Mouse (Mus musculus) heart, embryonic 13.5 days (tissue): ENCODE data around the gene Lin37. TPM values are rescaled to one million over a fixed set of nuclear protein-coding genes. Genes with fewer than 3 reads are reported as not detected.

Source experiments
- ATAC-seq: fragments of 200-750 bp; cut with Nextera tagmentation; 2 replicates; pipeline ENCODE4 v1.8.0; 2017; ENCODE audit warnings: moderate TSS enrichment; ENCODE audit not compliant: insufficient number of reproducible peaks, low FRiP score, low TSS enrichment; ENCODE audit errors: extremely low read depth
- H3K27ac ChIP-seq: fragments of 300-500 bp; sonication (generic); replicated peaks from 2 replicates; pipeline ENCODE4 v1.5.1; 2015; ENCODE audit warnings: moderate library complexity, mild to moderate bottlenecking, inconsistent platforms
- H3K27me3 ChIP-seq: fragments of 300-500 bp; sonication (generic); replicated peaks from 2 replicates; pipeline ENCODE4 v1.6.1; 2015; ENCODE audit warnings: mild to moderate bottlenecking, inconsistent platforms
- H3K36me3 ChIP-seq: fragments of 300-500 bp; sonication (generic); 2 replicates; pipeline ENCODE4 v1.6.1; 2015; ENCODE audit warnings: mild to moderate bottlenecking, inconsistent platforms
- H3K4me1 ChIP-seq: fragments of 300-500 bp; sonication (generic); 2 replicates; pipeline ENCODE4 v1.6.1; 2015; ENCODE audit warnings: inconsistent platforms
- H3K4me2 ChIP-seq: fragments of 300-500 bp; sonication (generic); 2 replicates; pipeline ENCODE4 v1.6.1; 2015; ENCODE audit warnings: inconsistent platforms, mild to moderate bottlenecking, moderate library complexity
- H3K4me3 ChIP-seq: fragments of 300-500 bp; sonication (generic); 2 replicates; pipeline ENCODE4 v1.5.1; 2015; ENCODE audit warnings: moderate library complexity, mild to moderate bottlenecking, inconsistent platforms
- H3K9ac ChIP-seq: fragments of 300-500 bp; sonication (generic); 2 replicates; pipeline ENCODE4 v1.6.1; 2015; ENCODE audit warnings: inconsistent platforms, mild to moderate bottlenecking, moderate library complexity
- H3K9me3 ChIP-seq: fragments of 300-500 bp; sonication (generic); 2 replicates; pipeline ENCODE4 v1.6.1; 2016; ENCODE audit warnings: inconsistent platforms
- WGBS: fragments of 180-500 bp; shearing (Covaris S2); methylation state at CpG from one replicate; pipeline ENCODE4 v1.1.7; 2015; ENCODE audit warnings: mixed read lengths; 5-methylcytosine and 5-hydroxymethylcytosine counted together
- microRNA-seq: library from miRNA; unstranded; fragments of <30 nt; microRNA quantifications from one replicate; pipeline ENCODE4, GENCODE M21; 2016
- polyA plus RNA-seq: library from polyadenylated mRNA; unstranded; fragments of >200 nt; fragmentation: Nextera tagmentation; extraction: Ambion mirVana; gene quantifications from 2 replicates; pipeline ENCODE4 v1.2.1, GENCODE M21; 2015

Lin37 gene
- polyA plus RNA-seq, 1 experiment from 2014 or later, result 31.0 TPM

DNA sequence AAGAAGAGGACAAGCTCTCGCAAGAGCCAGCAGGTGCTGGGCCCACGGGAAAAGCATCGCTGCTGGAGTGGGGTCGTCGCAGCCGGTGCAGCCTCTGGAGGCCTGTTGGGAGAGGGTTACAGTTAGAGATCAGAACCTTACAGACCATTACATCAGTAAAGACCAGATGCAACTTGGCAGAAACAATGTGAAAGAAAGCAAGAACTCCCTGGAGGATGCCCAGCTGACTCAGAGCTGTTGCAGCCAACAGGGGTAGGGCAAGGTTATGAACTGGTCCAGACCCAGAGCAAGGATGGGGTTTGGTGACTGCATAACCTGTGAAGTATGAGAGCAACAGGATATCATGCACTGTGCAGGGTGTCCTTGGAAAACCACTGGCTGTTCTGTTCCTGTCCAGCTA, 35.2 kb downstream of the Lin37 start:
- H3K4me3 ChIP-seq, result no peak overlapping the region
- WGBS, result 85% methylated on average over 6 of the region's 6 CpGs
- H3K27me3 ChIP-seq, result peaks cover 13% of the 10 kb centered on the region
- H3K27ac ChIP-seq, result no peak overlapping the region
- H3K36me3 ChIP-seq, result peaks cover 65% of the 10 kb centered on the region
- peaks cover 10% of the 10 kb centered on the region for H3K4me1 ChIP-seq
- no peaks in the 10 kb centered on the region for H3K9me3 ChIP-seq
- no peak for ATAC-seq
- no peak overlapping the region for H3K4me2 ChIP-seq
- no peak overlapping the region for H3K9ac ChIP-seq

DNA sequence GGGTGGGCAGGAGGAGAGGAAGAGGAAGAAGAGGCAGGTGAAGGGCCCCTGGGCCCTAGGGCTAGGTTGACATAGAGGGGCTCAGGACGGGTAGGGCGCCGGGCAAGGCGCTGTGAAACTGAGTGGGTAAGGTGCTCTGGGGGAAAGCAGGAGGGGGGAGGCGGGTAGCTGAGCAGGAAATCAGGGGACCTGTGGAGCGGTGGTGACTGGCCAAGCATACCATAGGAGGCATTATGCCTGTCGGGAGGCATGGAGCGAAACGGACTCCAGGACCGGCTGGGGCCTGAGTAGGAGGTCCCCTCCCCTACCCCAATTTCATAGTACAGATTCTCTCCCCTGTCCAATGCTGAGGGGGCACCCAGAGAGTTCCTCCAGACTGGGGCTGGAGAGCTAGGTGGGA, 36.8 kb downstream of the Lin37 start:
- Histone ChIP-seq H3K4me3 (no peak overlapping the region), H3K27ac (no peak overlapping the region)

DNA sequence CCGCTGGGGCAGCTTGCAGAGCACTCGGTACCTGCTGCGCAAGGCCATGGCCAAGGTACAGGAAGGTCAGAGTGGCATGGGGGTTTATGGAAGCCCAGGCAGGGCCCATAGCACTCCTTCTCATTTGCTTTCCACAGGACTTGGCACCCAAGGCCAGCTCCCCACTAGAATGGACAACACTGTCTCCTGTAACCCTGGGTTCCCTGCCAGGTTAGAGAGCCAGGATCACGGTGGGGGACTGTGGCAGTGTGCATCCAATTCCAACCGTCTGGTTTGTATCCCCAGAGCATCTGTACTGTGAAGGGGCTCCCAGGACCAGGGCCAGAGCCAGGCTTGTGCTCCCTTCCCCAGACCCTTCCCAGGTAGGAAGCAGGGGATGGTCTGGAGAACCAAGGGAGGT, 38.8 kb downstream of the Lin37 start:
- H3K9ac ChIP-seq, result no peak overlapping the region
- ATAC-seq, result no peak
- H3K4me2 ChIP-seq, result no peak overlapping the region
- peaks cover 2% of the 10 kb centered on the region; the same call in 1 of the 2 replicates for H3K4me1 ChIP-seq
- no peaks in the 10 kb centered on the region for H3K9me3 ChIP-seq
- no peak overlapping the region for H3K27ac ChIP-seq
- peaks cover 16% of the 10 kb centered on the region for H3K27me3 ChIP-seq
- no peak overlapping the region for H3K4me3 ChIP-seq
- H3K36me3 ChIP-seq, result peaks cover 29% of the 10 kb centered on the region
- 78% methylated on average over 5 of the region's 5 CpGs for WGBS

More for the DNA sequence above, 36.8 kb downstream of the Lin37 start:
- 78% methylated on average over 10 of the region's 10 CpGs for WGBS
- ATAC-seq, result no peak
- no peaks in the 10 kb centered on the region for H3K9me3 ChIP-seq
- peaks cover 23% of the 10 kb centered on the region for H3K27me3 ChIP-seq
- no peak overlapping the region for H3K4me2 ChIP-seq
- H3K36me3 ChIP-seq, result peaks cover 49% of the 10 kb centered on the region
- H3K9ac ChIP-seq, result no peak overlapping the region; the same call in 1 of the 2 replicates
- H3K4me1 ChIP-seq, result peaks cover 10% of the 10 kb centered on the region

DNA sequence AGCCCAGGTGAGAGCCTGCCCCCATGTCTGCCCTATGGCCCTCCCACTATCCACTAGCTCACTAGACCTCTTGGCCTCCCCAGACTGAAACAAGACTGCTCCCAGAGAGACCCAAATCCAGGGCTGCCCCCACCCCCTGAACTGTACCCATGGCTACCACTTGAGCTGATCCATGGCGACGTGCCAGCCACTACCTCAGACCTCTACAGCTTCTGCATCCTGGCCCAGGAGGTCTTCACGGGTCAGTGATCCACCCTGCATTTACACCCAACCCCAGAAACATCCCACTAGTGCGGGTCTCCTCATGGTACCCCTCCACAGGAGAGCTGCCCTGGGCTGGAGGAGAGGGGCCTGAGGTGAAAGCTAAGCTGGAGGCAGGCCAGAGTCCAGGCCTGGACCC, 39.2 kb downstream of the Lin37 start:
- Histone ChIP-seq H3K4me1 (no peaks in the 10 kb centered on the region), H3K9me3 (no peaks in the 10 kb centered on the region), H3K4me3 (no peak overlapping the region), H3K27me3 (peaks cover 21% of the 10 kb centered on the region), H3K36me3 (peaks cover 24% of the 10 kb centered on the region), H3K27ac (no peak overlapping the region), H3K9ac (no peak overlapping the region), H3K4me2 (no peak overlapping the region)
- ATAC-seq, result no peak
- WGBS, result 67% methylated on average over 4 of the region's 4 CpGs

DNA sequence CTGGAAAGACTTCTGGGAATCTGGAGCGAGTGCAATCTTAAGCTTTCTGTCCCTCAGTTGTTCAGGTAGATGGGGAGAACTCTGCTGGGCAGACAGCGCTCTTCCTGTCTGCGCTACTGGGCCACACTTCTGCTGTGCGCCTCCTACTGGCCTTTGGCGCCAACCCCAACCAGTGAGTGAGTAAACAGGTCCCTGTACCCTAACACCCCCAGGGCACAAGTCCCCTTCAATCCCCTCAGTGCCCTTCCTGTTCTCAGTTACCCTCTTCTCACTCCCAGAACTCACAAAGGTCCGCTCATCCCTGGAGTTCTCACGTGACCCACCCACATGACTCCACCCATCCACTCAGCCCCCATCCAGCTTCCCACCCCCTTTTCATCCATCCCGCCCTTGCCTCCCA, 41.3 kb downstream of the Lin37 start:
- H3K36me3 ChIP-seq, result peaks cover 6% of the 10 kb centered on the region
- no peak overlapping the region for H3K27ac ChIP-seq
- no peak overlapping the region for H3K4me3 ChIP-seq
- no peaks in the 10 kb centered on the region for H3K9me3 ChIP-seq
- H3K27me3 ChIP-seq, result peaks cover 25% of the 10 kb centered on the region
- H3K4me1 ChIP-seq, result no peaks in the 10 kb centered on the region
- WGBS, result 28% methylated on average over 8 of the region's 8 CpGs
- ATAC-seq, result no peak
- H3K9ac ChIP-seq, result no peak overlapping the region
- no peak overlapping the region for H3K4me2 ChIP-seq

DNA sequence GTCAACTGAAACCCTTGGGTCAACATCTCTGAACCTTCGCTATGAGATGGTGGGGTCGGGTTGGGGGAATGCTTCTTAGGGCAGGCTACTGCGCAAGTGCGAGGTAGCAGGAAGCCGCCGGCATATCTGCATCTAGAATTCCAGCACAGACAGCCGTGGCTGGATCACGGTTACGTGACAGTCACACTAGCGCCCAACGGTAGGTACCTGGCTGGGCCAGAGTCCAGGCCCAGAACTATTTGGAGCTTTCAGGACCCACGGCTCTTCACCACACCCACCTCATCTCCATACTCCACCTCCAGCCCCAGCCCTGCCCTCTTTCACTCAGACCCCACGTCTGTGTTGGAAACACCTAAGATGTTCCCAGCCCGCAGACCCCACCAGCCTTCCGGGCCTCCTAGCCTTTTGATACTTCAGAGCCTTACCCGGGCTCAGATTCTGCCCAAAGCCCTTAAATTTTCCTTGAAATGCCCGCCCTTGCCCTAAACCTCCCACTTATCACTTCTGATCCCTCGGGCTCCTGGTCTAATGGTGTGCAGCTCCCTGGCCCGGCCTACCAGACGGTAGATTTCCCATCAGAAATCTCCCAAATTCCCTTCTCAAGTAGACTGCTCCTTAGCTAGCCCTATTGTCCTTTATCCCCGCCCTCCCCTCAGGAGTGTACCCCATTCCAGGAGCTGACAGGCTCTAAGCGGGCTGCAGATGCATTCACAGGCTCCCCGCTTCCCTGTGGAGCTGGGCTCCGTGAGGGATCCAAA, 44.5 kb downstream of the Lin37 start:
- H3K9ac ChIP-seq, result no peak overlapping the region
- no peaks in the 10 kb centered on the region for H3K36me3 ChIP-seq
- 43% methylated on average over 24 of the region's 24 CpGs for WGBS
- H3K27ac ChIP-seq, result no peak overlapping the region
- H3K4me2 ChIP-seq, result peak overlapping the region; percentile 22; the same call in 1 of the 2 replicates
- no peaks in the 10 kb centered on the region for H3K4me1 ChIP-seq
- H3K4me3 ChIP-seq, result no peak overlapping the region
- H3K9me3 ChIP-seq, result no peaks in the 10 kb centered on the region
- no peak for ATAC-seq
- H3K27me3 ChIP-seq, result peaks cover 28% of the 10 kb centered on the region; the same call in 1 of the 2 replicates

DNA sequence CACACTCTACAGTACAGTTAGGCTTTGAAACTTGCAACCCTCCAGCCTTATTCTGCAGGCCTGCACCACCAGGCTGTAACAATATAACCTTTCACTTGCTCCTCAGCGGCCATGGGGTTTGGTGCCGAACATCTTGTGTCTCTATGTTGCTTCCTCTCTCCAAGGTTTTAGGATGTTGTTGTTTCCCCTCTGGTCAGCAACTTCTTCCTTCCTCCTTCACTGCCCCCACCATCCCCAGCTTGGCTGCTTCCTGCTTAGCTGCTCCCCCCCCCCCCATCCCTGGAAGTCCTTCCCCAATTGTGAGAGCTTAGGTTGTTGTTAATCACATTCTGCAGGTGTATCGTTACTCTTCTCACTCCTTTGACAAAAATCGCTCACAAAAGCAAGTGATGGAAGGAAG, 51.6 kb downstream of the Lin37 start:
- 68% methylated on average over 4 of the region's 4 CpGs for WGBS
- H3K27me3 ChIP-seq, result 0 out of 2 replicates have a peak, but pooled peaks cover 5% of the 10 kb centered on the region

More for the DNA sequence above, 51.6 kb downstream of the Lin37 start:
- Histone ChIP-seq H3K36me3 (no peaks in the 10 kb centered on the region), H3K9me3 (no peaks in the 10 kb centered on the region), H3K4me1 (no peaks in the 10 kb centered on the region), H3K9ac (no peak overlapping the region), H3K4me3 (no peak overlapping the region), H3K27ac (no peak overlapping the region), H3K4me2 (no peak overlapping the region)
- no peak for ATAC-seq

Small RNAs within 50 kb of the gene (microRNA-seq; reads per million reads assigned to microRNA genes)
- 2.0 reads per million, percentile 3 among the genes with 10 or more reads in this experiment for gene Gm38670
- gene Mir3569, result not detected

Other genes with a start within 250 kb of the Lin37 start
- gene Syne4, start 245.0 kb downstream of the Lin37 start, polyA plus RNA-seq, result 18.3 and 20.2 TPM in 2 replicates
- 2.5 and 3.3 TPM in 2 replicates for gene E130208F15Rik, start 238.1 kb downstream of the Lin37 start, polyA plus RNA-seq
- gene Sdhaf1, start 235.9 kb downstream of the Lin37 start, polyA plus RNA-seq, result 14.6 and 15.1 TPM in 2 replicates
- gene Lrfn3, start 197.1 kb downstream of the Lin37 start, polyA plus RNA-seq, result 1.9 TPM in 2 replicates
- gene Tyrobp, start 146.1 kb downstream of the Lin37 start, polyA plus RNA-seq, result 27.8 and 28.7 TPM in 2 replicates
- gene Hcst, start 140.0 kb downstream of the Lin37 start, polyA plus RNA-seq, result 0.66 and 0.90 TPM in 2 replicates
- 1.2 and 1.4 TPM in 2 replicates for gene Nfkbid, start 138.1 kb downstream of the Lin37 start, polyA plus RNA-seq
- 26.8 and 29.5 TPM in 2 replicates for gene Aplp1, start 114.3 kb downstream of the Lin37 start, polyA plus RNA-seq
- gene Kirrel2, start 102.1 kb downstream of the Lin37 start, polyA plus RNA-seq, result 0.45 and 0.49 TPM in 2 replicates
- 0.12 TPM in 1 of 2 replicates, not detected in the other for gene Nphs1, start 101.5 kb downstream of the Lin37 start, polyA plus RNA-seq
- 0.13 and 1.0 TPM in 2 replicates for gene Prodh2, start 66.2 kb downstream of the Lin37 start, polyA plus RNA-seq
- 8.0 and 9.3 TPM in 2 replicates for gene Arhgap33, start 24.8 kb downstream of the Lin37 start, polyA plus RNA-seq
- gene Hspb6, start 7.7 kb downstream of the Lin37 start, polyA plus RNA-seq, result 76.6 and 86.4 TPM in 2 replicates
- 8.7 and 9.6 TPM in 2 replicates for gene Proser3, start 7.5 kb downstream of the Lin37 start, polyA plus RNA-seq
- 85.6 and 92.3 TPM in 2 replicates for gene U2af1l4, start 3.5 kb upstream of the Lin37 start, polyA plus RNA-seq
- 7.4 and 8.4 TPM in 2 replicates for gene Gm49396, start 3.5 kb upstream of the Lin37 start, polyA plus RNA-seq
- gene Psenen, start 3.8 kb upstream of the Lin37 start, polyA plus RNA-seq, result 114 and 116 TPM in 2 replicates
- 3.5 and 3.6 TPM in 2 replicates for gene Igflr1, start 5.6 kb upstream of the Lin37 start, polyA plus RNA-seq
- gene Kmt2b, start 28.9 kb upstream of the Lin37 start, polyA plus RNA-seq, result 4.4 and 5.7 TPM in 2 replicates
- gene Zbtb32, start 39.1 kb upstream of the Lin37 start, polyA plus RNA-seq, result 0.13 and 0.19 TPM in 2 replicates
- gene Upk1a, start 53.0 kb upstream of the Lin37 start, polyA plus RNA-seq, result 0.33 and 0.37 TPM in 2 replicates
- 1,963 and 2,109 TPM in 2 replicates for gene Cox6b1, start 66.3 kb upstream of the Lin37 start, polyA plus RNA-seq
- 0.33 and 0.37 TPM in 2 replicates for gene Etv2, start 76.0 kb upstream of the Lin37 start, polyA plus RNA-seq
- gene Rbm42, start 90.5 kb upstream of the Lin37 start, polyA plus RNA-seq, result 79.5 and 88.4 TPM in 2 replicates
- 30.1 and 32.3 TPM in 2 replicates for gene Haus5, start 105.2 kb upstream of the Lin37 start, polyA plus RNA-seq
- gene Pmis2, start 111.8 kb upstream of the Lin37 start, polyA plus RNA-seq, result not detected in 2 replicates
- 1.9 TPM in 2 replicates for gene 2200002J24Rik, start 139.1 kb upstream of the Lin37 start, polyA plus RNA-seq
- 0.46 and 1.0 TPM in 2 replicates for gene Atp4a, start 152.4 kb upstream of the Lin37 start, polyA plus RNA-seq
- gene Tmem147, start 169.7 kb upstream of the Lin37 start, polyA plus RNA-seq, result 165 and 182 TPM in 2 replicates
- gene Gapdhs, start 183.8 kb upstream of the Lin37 start, polyA plus RNA-seq, result 0.20 and 0.64 TPM in 2 replicates
- 0.47 and 0.68 TPM in 2 replicates for gene Sbsn, start 191.6 kb upstream of the Lin37 start, polyA plus RNA-seq
- gene Dmkn, start 203.9 kb upstream of the Lin37 start, polyA plus RNA-seq, result 0.71 and 1.2 TPM in 2 replicates
- gene Krtdap, start 228.1 kb upstream of the Lin37 start, polyA plus RNA-seq, result 0.41 and 0.53 TPM in 2 replicates